Mouse (Mus musculus) forebrain, embryonic 11.5 days (tissue): ENCODE measurements around the gene Son. TPM values are rescaled to one million over a fixed set of nuclear protein-coding genes. Genes with fewer than 3 reads are reported as not detected.
A peak's percentile ranks its signal among the peaks of the same experiment; 100 is the strongest.

Experiments
- ATAC-seq: fragments of 200-750 bp; cut with Nextera tagmentation; replicated peaks from 2 replicates; pipeline ENCODE4 v1.8.0; 2017; ENCODE audit warnings: moderate TSS enrichment; ENCODE audit not compliant: low FRiP score
- DNase-seq: peaks from one replicate; pipeline ENCODE4 v3.0.0-alpha.2; 2017; ENCODE audit warnings: low spot score
- H3K27ac ChIP-seq: fragments of 300-500 bp; sonication (generic); 2 replicates; pipeline ENCODE4 v1.5.1; 2014; ENCODE audit warnings: low read depth, low read length
- H3K27me3 ChIP-seq: fragments of 300-500 bp; sonication (generic); 2 replicates; pipeline ENCODE4 v1.6.1; 2014; ENCODE audit warnings: mild to moderate bottlenecking, low read length, mixed read lengths; ENCODE audit not compliant: control insufficient read depth, insufficient read depth
- H3K36me3 ChIP-seq: fragments of 300-500 bp; sonication (generic); 2 replicates; pipeline ENCODE4 v1.6.1; 2014; ENCODE audit warnings: mild to moderate bottlenecking, low read length, moderate library complexity, mixed read lengths; ENCODE audit not compliant: control insufficient read depth, insufficient read depth
- H3K4me1 ChIP-seq: fragments of 300-500 bp; sonication (generic); replicated peaks from 2 replicates; pipeline ENCODE4 v1.6.1; 2014; ENCODE audit warnings: low read length, mixed read lengths; ENCODE audit not compliant: control insufficient read depth, insufficient read depth
- H3K4me2 ChIP-seq: fragments of 300-500 bp; sonication (generic); 2 replicates; pipeline ENCODE4 v1.6.1; 2014; ENCODE audit warnings: low read depth, mild to moderate bottlenecking, low read length, moderate library complexity, mixed read lengths; ENCODE audit not compliant: severe bottlenecking
- H3K4me3 ChIP-seq: fragments of 300-500 bp; sonication (generic); 2 replicates; pipeline ENCODE4 v1.5.1; 2014; ENCODE audit warnings: low read depth, low read length
- H3K9ac ChIP-seq: fragments of 300-500 bp; sonication (generic); 2 replicates; pipeline ENCODE4 v1.6.1; 2014; ENCODE audit warnings: low read length
- H3K9me3 ChIP-seq: fragments of 300-500 bp; sonication (generic); 2 replicates; pipeline ENCODE4 v1.6.1; 2016; ENCODE audit warnings: low read length, mixed read lengths; ENCODE audit not compliant: control insufficient read depth
- WGBS: fragments of 180-500 bp; shearing (Covaris S2); extraction: QIAGEN DNeasy Blood & Tissue Kit; methylation state at CpG from one replicate; pipeline ENCODE4 v1.1.7; 2014; 5-methylcytosine and 5-hydroxymethylcytosine counted together
- polyA plus RNA-seq: library from polyadenylated mRNA; unstranded; fragments of >200 nt; fragmentation: Nextera tagmentation; extraction: Ambion mirVana; gene quantifications from 2 replicates; pipeline ENCODE4 v1.2.1, GENCODE M21; 2014

Son gene
- polyA plus RNA-seq, 1 experiment from 2014 or later = 150 TPM

GRCm38 (mm10) chr16:91628673-91629072 lies 18.6 kb upstream of the Son start:
- DNase-seq (peak; percentile 27), ATAC-seq (no peak)
- H3K36me3 ChIP-seq = peaks cover 13% of the 10 kb centered on the region; the same call in 1 of the 2 replicates
- H3K27me3 ChIP-seq = no peaks in the 10 kb centered on the region
- no peak overlapping the region for H3K4me2 ChIP-seq
- no peaks in the 10 kb centered on the region for H3K4me1 ChIP-seq
- H3K4me3 ChIP-seq = no peak overlapping the region
- H3K27ac ChIP-seq = no peak overlapping the region
- WGBS = 93% methylated on average over 3 of the region's 3 CpGs
- no peak overlapping the region for H3K9ac ChIP-seq
- no peaks in the 10 kb centered on the region for H3K9me3 ChIP-seq

GRCm38 (mm10) chr16:91629749-91630148 lies 17.6 kb upstream of the Son start:
- Histone ChIP-seq H3K4me3 (no peak overlapping the region), H3K4me1 (no peaks in the 10 kb centered on the region), H3K9ac (no peak overlapping the region), H3K27me3 (no peaks in the 10 kb centered on the region), H3K27ac (no peak overlapping the region), H3K36me3 (peaks cover 11% of the 10 kb centered on the region; the same call in 1 of the 2 replicates), H3K4me2 (no peak overlapping the region), H3K9me3 (no peaks in the 10 kb centered on the region)
- ATAC-seq (no peak), DNase-seq (no peak)
- WGBS = 87% methylated on average over 4 of the region's 4 CpGs

- H3K36me3 ChIP-seq = peaks cover 14% of the 10 kb centered on the region; the same call in 1 of the 2 replicates
- H3K9me3 ChIP-seq = no peaks in the 10 kb centered on the region
- no peaks in the 10 kb centered on the region for H3K27me3 ChIP-seq
- no peak overlapping the region for H3K4me2 ChIP-seq
- no peak for DNase-seq
- no peaks in the 10 kb centered on the region for H3K4me1 ChIP-seq
- no peak overlapping the region for H3K9ac ChIP-seq
- WGBS = 90% methylated on average over 1 of the region's 1 CpGs
- H3K4me3 ChIP-seq = no peak overlapping the region
- ATAC-seq = no peak
- H3K27ac ChIP-seq = no peak overlapping the region
These were observed 16.7 kb upstream of the Son start for GRCm38 (mm10) chr16:91630584-91630983.

GRCm38 (mm10) chr16:91632439-91632838 lies 14.9 kb upstream of the Son start:
- Histone ChIP-seq H3K36me3 (peaks cover 19% of the 10 kb centered on the region; the same call in 1 of the 2 replicates), H3K9me3 (no peaks in the 10 kb centered on the region), H3K9ac (no peak overlapping the region), H3K4me1 (no peaks in the 10 kb centered on the region), H3K27ac (no peak overlapping the region), H3K27me3 (no peaks in the 10 kb centered on the region), H3K4me2 (no peak overlapping the region), H3K4me3 (no peak overlapping the region)
- no peak for ATAC-seq
- no peak for DNase-seq
- 92% methylated on average over 5 of the region's 5 CpGs for WGBS

- no peak for ATAC-seq
- 93% methylated on average over 7 of the region's 7 CpGs for WGBS
- no peak overlapping the region for H3K9ac ChIP-seq
- no peak for DNase-seq
- H3K27me3 ChIP-seq = no peaks in the 10 kb centered on the region
- H3K9me3 ChIP-seq = no peaks in the 10 kb centered on the region
- no peaks in the 10 kb centered on the region for H3K4me1 ChIP-seq
- no peak overlapping the region for H3K4me3 ChIP-seq
- peaks cover 23% of the 10 kb centered on the region for H3K36me3 ChIP-seq
- no peak overlapping the region for H3K27ac ChIP-seq
- no peak overlapping the region for H3K4me2 ChIP-seq
These were observed 14.4 kb upstream of the Son start for GRCm38 (mm10) chr16:91632940-91633339.

GRCm38 (mm10) chr16:91633641-91634040 lies 13.7 kb upstream of the Son start:
- H3K4me2 ChIP-seq = no peak overlapping the region
- no peak overlapping the region for H3K4me3 ChIP-seq
- no peak for ATAC-seq
- H3K4me1 ChIP-seq = no peaks in the 10 kb centered on the region
- no peaks in the 10 kb centered on the region for H3K27me3 ChIP-seq
- 92% methylated on average over 12 of the region's 12 CpGs for WGBS
- no peak for DNase-seq
- no peak overlapping the region for H3K9ac ChIP-seq
- H3K27ac ChIP-seq = no peak overlapping the region
- no peaks in the 10 kb centered on the region for H3K9me3 ChIP-seq
- H3K36me3 ChIP-seq = peaks cover 25% of the 10 kb centered on the region

- Histone ChIP-seq H3K4me2 (no peak overlapping the region), H3K36me3 (peaks cover 21% of the 10 kb centered on the region), H3K4me3 (no peak overlapping the region), H3K9me3 (no peaks in the 10 kb centered on the region), H3K4me1 (no peaks in the 10 kb centered on the region), H3K27ac (no peak overlapping the region), H3K27me3 (no peaks in the 10 kb centered on the region), H3K9ac (no peak overlapping the region)
- ATAC-seq (no peak), DNase-seq (peak; percentile 21)
- WGBS = 94% methylated on average over 5 of the region's 5 CpGs
These were observed 8.1 kb upstream of the Son start for GRCm38 (mm10) chr16:91639161-91639560.

- Histone ChIP-seq H3K27me3 (no peaks in the 10 kb centered on the region), H3K9ac (no peak overlapping the region), H3K4me1 (no peaks in the 10 kb centered on the region), H3K4me2 (no peak overlapping the region), H3K27ac (no peak overlapping the region), H3K4me3 (no peak overlapping the region), H3K36me3 (peaks cover 21% of the 10 kb centered on the region), H3K9me3 (no peaks in the 10 kb centered on the region)
- 93% methylated on average over 2 of the region's 2 CpGs for WGBS
- DNase-seq = peak; percentile 22
- no peak for ATAC-seq
These were observed 7.7 kb upstream of the Son start for GRCm38 (mm10) chr16:91639636-91640035.

GRCm38 (mm10) chr16:91640171-91640570 lies 7.1 kb upstream of the Son start:
- H3K9me3 ChIP-seq = no peaks in the 10 kb centered on the region
- DNase-seq (no peak), ATAC-seq (no peak)
- H3K27ac ChIP-seq = no peak overlapping the region
- H3K36me3 ChIP-seq = peaks cover 18% of the 10 kb centered on the region
- 93% methylated on average over 8 of the region's 8 CpGs for WGBS
- no peak overlapping the region for H3K4me3 ChIP-seq
- no peak overlapping the region for H3K4me2 ChIP-seq
- H3K9ac ChIP-seq = no peak overlapping the region
- no peaks in the 10 kb centered on the region for H3K27me3 ChIP-seq
- H3K4me1 ChIP-seq = no peaks in the 10 kb centered on the region
